Mouse (Mus musculus) liver, adult 2 months (tissue): ENCODE measurements at regions not wholly inside any gene's neighbourhood (a gene's known extent, or its start where the extent isn't known, plus 50 kb on each side); places are given as distances from the start of the nearest gene placed in this dataset.

Source experiments
- CTCF ChIP-seq: fragments of 200-500 bp; IDR thresholded peaks from 2 replicates; pipeline ENCODE4 v1.5.1; 2011; ENCODE audit warnings: low read depth, low read length, control low read depth
- POLR2A ChIP-seq: fragments of 200-500 bp; IDR thresholded peaks from 2 replicates; pipeline ENCODE4 v1.6.1; 2011; ENCODE audit warnings: low read length, control low read depth; ENCODE audit not compliant: insufficient read depth; ENCODE audit errors: extremely low read depth

GRCm38 (mm10) chr1:190446676-190447075 is 276.2 kb upstream of the Prox1 start:
- TF ChIP-seq CTCF (no peak), POLR2A (no peak)
